Mouse (Mus musculus) brain, embryonic 14.5 days (tissue): ENCODE measurements around the gene Rest.

Experiments
- CTCF ChIP-seq: fragments of 200-500 bp; IDR thresholded peaks from 2 replicates; pipeline ENCODE4 v1.5.1; 2012; ENCODE audit warnings: inconsistent platforms, mild to moderate bottlenecking, moderate library complexity, borderline replicate concordance; ENCODE audit not compliant: insufficient read depth, insufficient read length; ENCODE audit errors: extremely low read depth
- POLR2A ChIP-seq: fragments of 200-500 bp; IDR thresholded peaks from 2 replicates; pipeline ENCODE4 v1.6.1; 2012; ENCODE audit warnings: mild to moderate bottlenecking, inconsistent platforms, borderline replicate concordance; ENCODE audit not compliant: poor library complexity, insufficient read depth, insufficient read length, severe bottlenecking; ENCODE audit errors: extremely low read depth

- TF ChIP-seq POLR2A (no peak), CTCF (no peak)
Measured at GRCm38 (mm10) chr5:77234921-77235320, 30.4 kb upstream of the Rest start.
